Mouse (Mus musculus) cerebellum, adult 2 months (tissue): Measurements from ENCODE around the gene Fat2.

Source experiments
- CTCF ChIP-seq: fragments of 200-500 bp; IDR thresholded peaks from 2 replicates; pipeline ENCODE4 v1.5.1; 2011; ENCODE audit warnings: low read depth, mild to moderate bottlenecking, control low read depth, low read length, moderate library complexity, borderline replicate concordance; ENCODE audit not compliant: insufficient read depth
- POLR2A ChIP-seq: fragments of 200-500 bp; IDR thresholded peaks from 2 replicates; pipeline ENCODE4 v1.6.1; 2011; ENCODE audit warnings: low read length, control low read depth, borderline replicate concordance; ENCODE audit not compliant: insufficient read depth

GRCm38 (mm10) chr11:55213518-55213917 lies 122.8 kb downstream of the Fat2 start:
- TF ChIP-seq POLR2A (no peak), CTCF (no peak)
